15 mouse cellular contexts compared by ENCODE assay signal in the genomic region with DNA sequence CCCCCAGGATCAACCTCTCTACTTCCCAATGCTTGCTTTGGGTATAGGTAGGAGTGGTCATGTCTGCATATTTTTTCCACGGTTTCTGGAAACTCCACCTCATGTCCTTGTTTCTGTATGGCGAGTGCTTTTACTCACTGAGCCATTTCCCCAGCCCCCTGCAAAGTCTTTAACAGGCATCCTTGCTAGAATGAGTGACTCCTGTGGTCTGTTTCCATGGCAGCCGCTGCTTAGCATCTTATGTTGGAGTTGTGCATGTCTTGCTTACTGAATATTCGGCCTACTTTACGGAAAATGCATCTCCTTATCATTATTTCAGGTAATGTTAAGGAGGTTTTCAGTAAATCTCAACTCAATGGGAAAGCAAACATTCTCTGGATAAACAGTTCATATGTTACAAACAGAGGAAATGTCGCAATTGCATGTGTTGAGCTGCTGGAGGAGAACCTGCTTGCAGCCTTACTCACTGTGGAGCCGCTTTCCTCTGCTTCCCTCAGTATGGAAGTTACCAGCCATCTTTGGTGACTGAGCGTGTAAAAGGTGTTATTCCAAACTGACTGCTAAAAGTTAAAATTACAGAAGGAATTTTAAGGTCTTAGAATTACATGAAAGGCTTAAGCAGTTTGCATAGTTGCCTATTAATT.
DNase-seq lines count a peak whose midpoint lies in the region; ATAC-seq and TF ChIP-seq lines count a peak whose summit lies in the region.
"Had no signal": no experiment of that assay in that cellular context is flagged by ENCODE, and none has a peak within 500 bp of the region (broad histone marks: within the 10 kb centered on the region; RNA-seq: fewer than 3 reads in every experiment).

No protein-coding gene starts in this region.

- peak; percentile 26 for DNase-seq in NIH3T3 (ENCODE audit: low read depth)
- DNase-seq in embryo, embryonic 11 days, result no peak
- no peak for DNase-seq in urinary bladder, postnatal 25 days (ENCODE audit: low spot score)
- no peak for DNase-seq in limb, embryonic 10.5 days (ENCODE audit: low spot score)
- DNase-seq: cerebellum, adult 9-11 months; kidney, postnatal 14 days had no signal

- no peak overlapping the region for H3K4me2 ChIP-seq in intestine, postnatal 0 days (replicated peaks; ENCODE audit: low read depth)
- H3K4me2 ChIP-seq in intestine, embryonic 16.5 days (ENCODE audit: low read depth, low read length), result no peak overlapping the region
- no peak overlapping the region for H3K4me2 ChIP-seq in forebrain, embryonic 16.5 days (ENCODE audit: low read length)
- H3K4me2 ChIP-seq in midbrain, embryonic 15.5 days, result no peak overlapping the region
- H3K4me2 ChIP-seq: embryonic facial prominence, embryonic 13.5 days; heart, embryonic 13.5 days; liver, embryonic 15.5 days had no signal

- no peak overlapping the region for H3K4me3 ChIP-seq in intestine, postnatal 0 days (ENCODE audit: low read depth, low read length)
- H3K4me3 ChIP-seq in intestine, embryonic 16.5 days (ENCODE audit: low read length), result no peak overlapping the region
- H3K4me3 ChIP-seq in forebrain, embryonic 16.5 days (replicated peaks; ENCODE audit: low read length), result no peak overlapping the region
- no peak overlapping the region for H3K4me3 ChIP-seq in midbrain, embryonic 15.5 days
- H3K4me3 ChIP-seq in limb, embryonic 10.5 days, result no peak overlapping the region
- H3K4me3 ChIP-seq: embryonic facial prominence, embryonic 13.5 days; heart, embryonic 13.5 days; liver, embryonic 15.5 days; megakaryocyte, embryonic 14.5 days had no signal

- 0 out of 2 replicates have a peak overlapping the region, but pooled peaks have one; percentile 21 for H3K27ac ChIP-seq in intestine, postnatal 0 days (ENCODE audit: low read depth, low read length)
- H3K27ac ChIP-seq in intestine, embryonic 16.5 days (ENCODE audit: low read length), result no peak overlapping the region
- no peak overlapping the region for H3K27ac ChIP-seq in forebrain, embryonic 16.5 days (ENCODE audit: low read length)
- H3K27ac ChIP-seq in midbrain, embryonic 15.5 days, result peak overlapping the region; percentile 75
- no peak overlapping the region for H3K27ac ChIP-seq in limb, embryonic 10.5 days
- H3K27ac ChIP-seq: embryonic facial prominence, embryonic 13.5 days; heart, embryonic 13.5 days; liver, embryonic 15.5 days had no signal

- H3K36me3 ChIP-seq in intestine, postnatal 0 days (ENCODE audit: control insufficient read depth, insufficient read depth), result no peaks in the 10 kb centered on the region
- H3K36me3 ChIP-seq in intestine, embryonic 16.5 days (ENCODE audit: control insufficient read depth, insufficient read depth, low read length), result no peaks in the 10 kb centered on the region
- no peaks in the 10 kb centered on the region for H3K36me3 ChIP-seq in forebrain, embryonic 16.5 days (ENCODE audit: control insufficient read depth, insufficient read depth)
- H3K36me3 ChIP-seq in midbrain, embryonic 15.5 days (replicated peaks), result no peaks in the 10 kb centered on the region
- no peaks in the 10 kb centered on the region for H3K36me3 ChIP-seq in limb, embryonic 10.5 days
- H3K36me3 ChIP-seq: embryonic facial prominence, embryonic 13.5 days; heart, embryonic 13.5 days; liver, embryonic 15.5 days had no signal

- no peak overlapping the region for H3K9ac ChIP-seq in intestine, postnatal 0 days (ENCODE audit: low read depth, low read length)
- H3K9ac ChIP-seq in intestine, embryonic 16.5 days (ENCODE audit: low read depth, low read length), result no peak overlapping the region
- no peak overlapping the region for H3K9ac ChIP-seq in forebrain, embryonic 16.5 days (replicated peaks; ENCODE audit: low read depth, low read length)
- no peak overlapping the region for H3K9ac ChIP-seq in midbrain, embryonic 15.5 days
- H3K9ac ChIP-seq: embryonic facial prominence, embryonic 13.5 days; heart, embryonic 13.5 days; liver, embryonic 15.5 days had no signal

- WGBS in intestine, postnatal 0 days, result 78% methylated on average over 8 of the region's 8 CpGs
- 82% methylated on average over 8 of the region's 8 CpGs for WGBS in intestine, embryonic 16.5 days
- WGBS in forebrain, embryonic 16.5 days, result 55% methylated on average over 8 of the region's 8 CpGs
- WGBS in midbrain, embryonic 15.5 days, result 47% methylated on average over 8 of the region's 8 CpGs
- 86% methylated on average over 8 of the region's 8 CpGs for WGBS in limb, embryonic 10.5 days

- H3K4me1 ChIP-seq in intestine, postnatal 0 days (replicated peaks; ENCODE audit: control insufficient read depth, insufficient read depth, low read length), result peaks cover 6% of the 10 kb centered on the region; the same call in 1 of the 2 replicates
- H3K4me1 ChIP-seq in intestine, embryonic 16.5 days (ENCODE audit: control insufficient read depth, insufficient read depth, low read length), result peaks cover 13% of the 10 kb centered on the region
- H3K4me1 ChIP-seq in forebrain, embryonic 16.5 days (replicated peaks; ENCODE audit: control insufficient read depth, insufficient read depth, low read length), result peaks cover 28% of the 10 kb centered on the region
- peaks cover 32% of the 10 kb centered on the region for H3K4me1 ChIP-seq in midbrain, embryonic 15.5 days
- H3K4me1 ChIP-seq in limb, embryonic 10.5 days, result peaks cover 10% of the 10 kb centered on the region; the same call in 1 of the 2 replicates

- no peak for ATAC-seq in intestine, postnatal 0 days
- no peak for ATAC-seq in intestine, embryonic 16.5 days
- peak; percentile 67 for ATAC-seq in forebrain, embryonic 16.5 days
- peak; percentile 76 for ATAC-seq in midbrain, embryonic 15.5 days (replicated peaks)
- ATAC-seq: inflammation-experienced regulatory T-cells, adult 6 months had no signal

- no peaks in the 10 kb centered on the region for H3K27me3 ChIP-seq in intestine, postnatal 0 days (replicated peaks; ENCODE audit: control insufficient read depth, insufficient read depth, low read length)
- H3K27me3 ChIP-seq in intestine, embryonic 16.5 days (replicated peaks; ENCODE audit: control insufficient read depth, insufficient read depth, low read length), result no peaks in the 10 kb centered on the region
- H3K27me3 ChIP-seq in forebrain, embryonic 16.5 days (replicated peaks; ENCODE audit: control insufficient read depth, insufficient read depth, low read length), result no peaks in the 10 kb centered on the region
- H3K27me3 ChIP-seq in midbrain, embryonic 15.5 days (replicated peaks), result no peaks in the 10 kb centered on the region
- H3K27me3 ChIP-seq in limb, embryonic 10.5 days (ENCODE audit: low read depth, poor library complexity, severe bottlenecking), result no peaks in the 10 kb centered on the region
- H3K27me3 ChIP-seq: embryonic facial prominence, embryonic 13.5 days; heart, embryonic 13.5 days; liver, embryonic 15.5 days; megakaryocyte, embryonic 14.5 days had no signal

- H3K9me3 ChIP-seq in intestine, postnatal 0 days (ENCODE audit: control insufficient read depth), result no peaks in the 10 kb centered on the region
- no peaks in the 10 kb centered on the region for H3K9me3 ChIP-seq in intestine, embryonic 16.5 days (ENCODE audit: control insufficient read depth, low read length)
- H3K9me3 ChIP-seq in forebrain, embryonic 16.5 days (ENCODE audit: control insufficient read depth, low read length), result no peaks in the 10 kb centered on the region
- no peaks in the 10 kb centered on the region for H3K9me3 ChIP-seq in midbrain, embryonic 15.5 days
- no peaks in the 10 kb centered on the region for H3K9me3 ChIP-seq in limb, embryonic 10.5 days (replicated peaks)
- H3K9me3 ChIP-seq: embryonic facial prominence, embryonic 13.5 days; heart, embryonic 13.5 days; liver, embryonic 15.5 days; megakaryocyte, embryonic 14.5 days had no signal

- TF ChIP-seq CTCF in intestine, postnatal 0 days (IDR thresholded peaks at IDR 0.05; ENCODE audit: low read depth), result no peak

Comparison
In these comparisons a context has a peak if more than half of its experiments do, and no peak if none do; other contexts are left out.
1. H3K27ac ChIP-seq: peak in intestine, postnatal 0 days (single experiment) and midbrain, embryonic 15.5 days (single experiment); none in intestine, embryonic 16.5 days (single experiment), forebrain, embryonic 16.5 days (single experiment) and limb, embryonic 10.5 days (single experiment).
2. ATAC-seq: peak in forebrain, embryonic 16.5 days (single experiment) and midbrain, embryonic 15.5 days (single experiment); none in intestine, postnatal 0 days (single experiment) and intestine, embryonic 16.5 days (single experiment).